Mouse (Mus musculus) right cerebral cortex, adult 18-20 months (tissue): Measurements from ENCODE around the gene Smim15.

Source experiments
- DNase-seq: peaks from one replicate; pipeline ENCODE4 v3.0.0; 2022; ENCODE audit warnings: mixed read lengths

The Smim15 gene

DNA sequence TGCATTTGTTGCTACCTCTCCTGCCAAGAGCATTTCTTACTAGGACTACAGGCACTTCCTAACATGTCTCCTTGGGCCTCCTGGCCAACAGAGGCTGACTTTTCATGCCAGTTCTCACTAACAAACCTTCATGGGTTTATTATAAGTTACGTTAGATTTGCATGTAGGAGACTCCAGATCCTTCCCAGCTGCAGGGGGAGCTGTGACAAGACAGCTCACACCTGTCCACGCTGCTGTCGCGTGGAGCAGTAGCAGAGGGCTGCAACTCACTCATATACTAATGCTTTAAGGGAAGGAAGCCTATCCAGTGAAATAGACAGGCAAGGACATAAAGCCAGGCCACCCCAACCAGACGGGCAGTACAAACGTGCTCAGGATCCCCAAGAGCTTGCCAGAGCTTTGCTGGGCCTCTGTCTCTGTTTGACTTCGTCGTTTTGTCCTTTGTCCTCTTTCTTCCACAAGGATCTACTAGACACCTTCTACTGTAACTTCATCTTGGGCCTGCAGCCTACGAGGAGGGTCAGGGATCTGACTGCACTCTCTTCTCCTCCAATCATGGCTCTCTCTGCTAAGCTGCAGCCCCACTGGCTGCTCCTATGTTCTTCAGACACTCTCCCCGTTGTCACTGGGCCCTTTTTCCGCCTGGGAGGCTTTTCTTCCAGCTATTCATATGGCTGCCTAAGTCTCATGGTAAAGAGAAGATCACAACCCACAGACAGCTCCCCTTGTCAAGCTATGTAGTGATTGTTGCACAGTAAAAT is 19.3 kb downstream of the Smim15 start:
- no peak for DNase-seq

DNA sequence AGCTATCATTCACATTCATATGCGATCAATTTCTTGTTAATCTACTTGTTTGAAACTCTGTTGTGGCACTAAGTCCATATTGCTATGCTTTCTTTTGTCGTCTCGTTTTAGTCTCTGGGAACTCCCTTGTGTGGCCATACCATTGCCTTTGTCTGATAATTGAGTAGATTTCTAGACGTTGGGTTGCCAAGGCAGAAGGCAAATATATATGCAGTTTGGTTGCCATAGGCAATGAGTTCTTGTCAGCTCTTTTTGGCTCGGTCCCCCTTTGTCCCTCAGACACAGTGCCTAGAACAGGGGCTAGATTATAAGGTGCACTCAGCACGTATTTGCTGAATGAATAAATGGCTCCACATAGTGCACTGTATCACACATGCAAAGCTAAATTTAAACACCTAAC is 20.1 kb downstream of the Smim15 start:
- DNase-seq: no peak

DNA sequence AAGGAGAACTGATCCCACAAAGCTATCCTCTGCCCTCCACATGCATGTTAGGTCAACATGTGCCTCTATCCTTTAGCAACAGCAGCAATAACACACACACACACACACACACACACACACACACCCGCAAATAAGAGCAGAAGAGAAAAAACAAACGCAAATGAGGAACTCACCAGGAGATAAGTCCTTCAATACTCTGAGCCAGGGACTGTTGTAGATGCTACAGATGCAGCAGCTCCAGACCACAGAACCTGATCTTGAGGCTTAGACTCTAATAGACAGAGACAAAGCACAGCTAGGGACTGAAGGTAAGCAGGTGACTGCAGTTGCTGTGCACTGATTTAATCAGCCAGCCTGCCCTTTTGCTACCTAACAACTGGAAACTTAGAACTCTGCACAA is 21.8 kb downstream of the Smim15 start:
- no peak for DNase-seq

DNA sequence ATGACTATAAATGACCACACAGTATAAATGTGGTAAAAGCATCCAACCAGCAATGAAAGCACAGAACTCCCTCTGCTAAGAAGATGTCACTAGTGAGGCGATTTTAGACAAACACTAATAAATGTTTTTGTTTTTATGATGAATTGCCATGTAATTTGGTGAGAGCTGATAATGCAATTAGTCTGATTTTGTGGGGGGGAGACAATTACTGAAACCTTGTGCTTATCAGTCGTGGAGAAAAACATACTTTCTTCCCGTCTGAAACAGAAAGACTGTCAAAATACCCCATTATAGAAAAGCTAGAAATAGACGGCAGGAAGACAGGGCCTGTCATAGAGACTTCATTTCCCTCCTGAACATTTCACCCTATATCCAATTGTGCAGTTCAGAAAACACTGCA is 24.9 kb downstream of the Smim15 start:
- no peak for DNase-seq

DNA sequence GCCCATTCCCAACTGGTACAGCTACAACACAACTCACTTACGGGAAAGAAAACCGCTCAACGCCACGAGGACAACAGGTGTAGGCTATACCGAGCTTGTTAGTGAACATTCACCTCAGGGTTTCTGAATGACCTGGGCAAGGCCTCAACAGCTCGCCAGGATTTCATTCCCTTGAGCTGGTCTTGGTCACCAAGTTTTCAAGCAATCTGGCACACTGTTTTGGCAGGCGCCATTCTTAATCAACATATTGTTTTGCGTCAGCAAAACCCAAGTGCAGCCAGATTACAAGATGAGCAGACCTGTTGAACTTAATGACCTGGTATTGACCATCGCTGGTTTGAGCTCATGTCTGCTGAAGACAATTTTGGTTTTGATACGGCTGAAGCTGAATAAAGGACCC is 25.9 kb downstream of the Smim15 start:
- DNase-seq: no peak

DNA sequence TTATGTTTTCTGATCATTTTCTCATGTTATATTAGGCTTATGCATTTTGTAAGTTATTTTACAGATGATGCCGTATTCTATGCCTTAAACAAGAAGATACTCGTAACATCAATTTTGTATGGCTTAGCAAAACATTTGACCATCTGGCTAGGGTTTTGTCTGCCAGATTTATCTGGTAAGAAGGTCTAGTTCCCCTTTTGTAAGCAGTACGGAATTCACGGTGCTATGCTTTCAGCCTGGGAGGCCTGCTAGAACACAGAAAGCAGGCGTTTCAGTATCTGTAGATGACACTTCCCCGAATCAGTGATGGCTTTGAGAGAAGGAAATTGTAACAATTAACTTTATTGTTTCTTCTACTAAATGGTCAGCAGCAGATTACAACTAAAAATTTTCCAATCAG is 33.2 kb downstream of the Smim15 start:
- no peak for DNase-seq

DNA sequence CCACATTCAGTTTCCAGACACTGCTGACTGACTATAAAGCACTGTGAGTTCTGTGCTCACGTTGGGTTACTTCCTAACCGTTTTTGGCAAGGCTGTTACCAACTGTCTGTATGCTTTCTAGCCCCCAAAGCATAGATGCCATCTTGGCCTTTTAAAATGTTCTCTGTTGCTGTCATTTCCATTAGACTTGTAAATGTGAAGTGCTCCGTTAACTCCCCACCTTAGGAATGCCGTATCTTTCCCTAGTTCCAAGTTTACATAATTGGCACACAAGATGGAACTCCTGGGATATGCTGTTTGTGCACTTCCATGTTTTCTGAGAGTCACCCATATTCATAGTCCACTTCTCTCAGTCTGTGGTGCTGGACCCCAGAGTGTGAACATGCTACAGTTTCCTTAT is 33.7 kb downstream of the Smim15 start:
- DNase-seq: no peak

DNA sequence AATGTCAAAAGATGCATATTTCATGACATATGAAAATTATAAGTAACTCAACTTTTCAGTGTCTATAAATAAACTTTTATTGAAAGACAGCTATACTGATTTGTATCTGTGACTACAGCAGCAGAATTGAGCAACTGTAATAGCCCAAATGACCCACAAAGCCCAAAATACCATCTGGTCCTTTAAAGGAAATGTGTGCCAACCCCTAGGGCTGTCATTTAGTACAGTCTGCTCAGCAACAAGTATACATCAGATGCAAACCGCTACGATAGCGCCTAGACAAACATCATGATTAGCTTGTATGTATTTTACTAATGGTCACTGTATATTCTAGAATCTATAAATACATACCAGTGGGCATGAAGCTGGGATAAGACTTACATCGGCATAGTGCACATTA is 39.8 kb downstream of the Smim15 start:
- DNase-seq: no peak

DNA sequence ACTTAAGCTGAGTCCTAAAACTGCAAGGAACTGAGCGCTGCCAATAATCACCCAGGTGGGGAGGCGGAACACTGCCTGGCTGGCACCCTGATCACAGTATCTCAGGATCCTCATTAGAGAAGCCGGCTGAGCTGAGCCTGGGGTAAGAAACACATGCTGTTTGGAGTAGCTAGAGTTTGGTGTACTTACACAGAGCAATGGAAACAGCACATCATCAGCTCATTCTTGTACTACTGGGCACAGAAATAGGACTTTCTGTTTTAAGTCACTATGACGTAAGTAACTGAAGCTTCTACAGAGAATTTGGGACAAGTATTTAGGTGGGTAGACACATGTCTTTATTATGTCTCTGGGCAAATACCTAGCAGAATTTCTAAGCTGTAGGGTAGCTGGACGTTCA is 41.8 kb downstream of the Smim15 start:
- DNase-seq: no peak

DNA sequence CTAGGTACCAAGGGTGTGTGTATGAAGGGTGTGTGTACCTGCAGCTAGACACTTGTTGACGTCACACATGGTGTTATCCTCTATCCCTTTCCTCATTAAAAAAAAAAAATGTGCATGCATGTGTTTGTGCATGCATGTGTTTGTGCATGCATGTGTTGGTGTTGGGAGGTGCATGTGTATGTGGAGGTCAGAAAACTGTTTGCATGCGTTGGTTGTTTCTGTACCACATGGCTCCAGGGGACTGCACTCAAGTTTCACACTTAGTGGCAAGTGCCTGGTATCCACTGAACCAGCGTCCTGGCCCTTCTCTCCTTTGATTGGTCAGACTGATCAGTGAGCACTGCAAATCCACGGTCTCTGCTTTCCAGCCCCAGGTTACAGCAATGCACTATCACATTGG is 42.5 kb downstream of the Smim15 start:
- no peak for DNase-seq

DNA sequence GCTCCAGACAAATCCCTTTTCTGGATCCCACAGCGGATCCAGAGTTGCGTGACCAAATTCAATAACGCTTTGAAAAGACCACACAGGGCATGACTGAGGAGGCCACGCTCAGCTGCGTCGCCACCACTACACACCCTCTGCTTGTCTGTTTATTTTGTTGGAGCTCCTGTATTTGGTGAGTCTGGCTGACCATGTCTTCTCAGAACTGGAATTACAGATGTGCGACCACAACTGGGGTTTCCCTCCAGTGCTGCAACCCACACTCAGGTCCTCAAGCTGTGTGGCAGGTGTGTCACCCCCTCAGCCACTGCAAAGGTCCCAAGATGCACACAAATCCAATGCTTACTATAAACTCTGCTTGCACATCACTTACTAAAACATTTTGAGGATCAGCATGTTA is 48.0 kb downstream of the Smim15 start:
- no peak for DNase-seq

DNA sequence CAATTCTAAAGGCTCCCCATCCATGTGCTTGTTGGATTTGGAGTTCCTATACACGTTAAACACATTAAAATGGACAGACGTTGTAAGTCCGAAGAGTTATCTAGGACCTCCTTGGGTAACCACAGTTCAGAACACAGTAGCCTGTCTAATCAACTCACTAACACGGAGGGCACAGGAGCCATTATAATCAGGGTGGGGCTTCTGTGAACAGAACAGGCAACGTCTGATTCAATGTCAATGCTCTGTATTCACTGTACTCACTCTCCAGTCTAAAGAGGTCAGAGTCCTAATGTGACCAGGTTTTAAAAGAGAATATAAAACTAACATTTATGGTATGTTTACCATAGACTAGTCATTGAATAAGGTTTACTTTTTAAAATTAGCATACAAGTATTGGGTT is 50.4 kb downstream of the Smim15 start:
- DNase-seq: no peak

DNA sequence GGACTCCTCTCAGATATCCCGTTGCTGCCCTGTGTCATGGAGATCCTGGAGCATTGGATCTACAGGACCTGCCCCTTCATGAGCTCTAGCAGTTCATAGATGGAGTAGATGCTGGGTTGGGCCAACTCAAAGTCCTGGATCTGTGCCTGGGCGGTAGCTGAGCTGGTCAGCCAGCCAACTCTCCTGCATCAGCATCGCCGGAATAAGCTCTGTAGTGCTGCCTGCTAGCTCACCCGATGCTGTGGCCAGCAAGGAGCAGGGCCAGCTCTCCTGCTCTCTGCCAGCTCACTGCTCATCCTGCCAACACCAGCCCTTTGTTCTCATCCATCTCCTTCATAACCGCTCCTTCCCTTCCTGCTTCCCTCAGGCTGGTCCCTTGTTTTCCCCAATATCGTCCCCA is 51.4 kb downstream of the Smim15 start:
- peak; percentile 58 for DNase-seq

DNA sequence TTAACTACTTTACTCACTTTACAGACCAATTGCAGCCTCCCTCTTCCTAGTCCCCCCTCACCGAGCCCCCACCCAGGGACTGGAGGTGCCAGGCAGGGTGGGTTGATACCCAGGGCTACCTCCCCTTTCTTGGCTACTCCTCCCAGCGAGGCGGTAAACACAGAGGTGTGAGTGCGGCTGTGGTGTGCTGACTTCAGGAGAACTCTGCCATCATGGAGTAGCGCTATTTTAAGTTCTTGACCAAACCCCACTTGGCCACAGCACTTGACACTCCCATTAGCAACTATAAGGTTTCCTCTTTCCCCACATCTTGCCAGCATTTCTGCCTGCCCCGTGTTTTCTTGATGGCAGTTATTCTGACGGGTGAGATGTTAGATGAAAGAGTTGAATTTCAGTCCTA is 52.2 kb downstream of the Smim15 start:
- no peak for DNase-seq
